Mouse (Mus musculus): ENCODE measurements around the gene Psmd8.

- TF ChIP-seq POLR2A (IDR thresholded peaks at IDR 0.05; ENCODE audit: control insufficient read depth, extremely low read depth, insufficient read depth, low read length, poor library complexity) (no peak), CTCF (IDR thresholded peaks at IDR 0.05; ENCODE audit: borderline replicate concordance, control insufficient read depth, extremely low read depth, insufficient read depth, low read length, poor library complexity) (no peak)
Measured at GRCm38 (mm10) chr7:29172390-29173016, 8.0 kb downstream of the Psmd8 start.

Measured in thymus, adult 2 months (tissue).